Mouse (Mus musculus): ENCODE data around the gene Nim1k. TPM values are rescaled to one million over a fixed set of nuclear protein-coding genes. Genes with fewer than 3 reads are reported as not detected.
"Not testable (repeated sequence)": the region's sequence is repeated elsewhere in the genome, so short reads cannot be mapped to it uniquely, and the experiment has no call there.

Nim1k gene
- total and polyA plus RNA-seq, 2 experiments from 2014 or later = 8.7 to 11.2 TPM

DNA sequence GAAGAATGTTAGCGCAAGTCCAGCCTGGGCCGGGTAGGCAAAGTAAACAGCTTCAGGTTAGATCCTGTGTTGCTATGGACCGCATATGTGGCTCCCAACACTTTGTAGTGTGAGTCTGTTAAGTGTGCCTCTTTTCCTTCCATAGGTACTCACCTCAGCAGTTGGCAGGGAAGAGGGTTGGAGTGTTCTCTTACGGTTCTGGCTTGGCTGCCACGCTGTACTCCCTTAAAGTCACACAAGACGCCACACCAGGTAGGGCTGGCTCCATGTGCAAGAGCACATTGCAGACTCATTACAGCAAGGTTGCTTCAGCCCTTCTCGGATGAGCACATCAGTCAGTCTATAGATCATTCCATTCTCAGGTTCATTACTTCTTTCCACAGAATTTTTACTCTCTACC lies 51.4 kb downstream of the Nim1k start:
- Histone ChIP-seq H3K4me2 (ENCODE audit: low read depth) (no peak overlapping the region), H3K27ac (ENCODE audit: low read depth, low read length) (no peak overlapping the region), H3K4me1 (ENCODE audit: insufficient read depth) (no peaks in the 10 kb centered on the region), H3K9me3 (ENCODE audit: low read length) (no peaks in the 10 kb centered on the region), H3K4me3 (ENCODE audit: low read depth, low read length) (no peak overlapping the region), H3K36me3 (ENCODE audit: insufficient read depth) (peaks cover 69% of the 10 kb centered on the region), H3K27me3 (ENCODE audit: insufficient read depth, low read length) (no peaks in the 10 kb centered on the region), H3K9ac (no peak overlapping the region)
- 88% methylated on average over 7 of the region's 7 CpGs for WGBS
- no peak for DNase-seq
- no peak for ATAC-seq
- TF ChIP-seq CTCF (IDR thresholded peaks at IDR 0.05; ENCODE audit: low read depth) = no peak

DNA sequence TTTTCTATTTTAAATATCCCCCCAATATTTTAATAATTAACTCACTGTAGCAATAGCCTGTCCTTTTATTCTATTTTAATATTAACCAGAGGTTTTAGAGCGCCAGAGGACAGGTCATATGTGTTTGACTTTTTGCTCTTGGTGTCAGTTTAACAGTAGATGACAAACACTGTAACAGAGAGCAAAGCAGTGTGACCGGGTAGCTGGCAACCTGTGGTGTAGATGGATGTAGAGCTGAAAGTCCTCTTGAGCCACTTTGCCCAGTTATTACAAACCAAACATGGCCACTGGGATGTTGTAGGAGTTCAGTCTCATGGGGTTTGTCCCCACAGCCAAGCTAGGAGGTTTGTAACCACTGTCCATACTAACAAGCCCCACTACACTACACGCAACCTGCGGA lies 57.2 kb downstream of the Nim1k start:
- Histone ChIP-seq H3K36me3 (ENCODE audit: insufficient read depth) (peaks cover 36% of the 10 kb centered on the region), H3K4me1 (ENCODE audit: insufficient read depth) (peaks cover 17% of the 10 kb centered on the region), H3K27ac (ENCODE audit: low read depth, low read length) (no peak overlapping the region), H3K9ac (no peak overlapping the region), H3K27me3 (ENCODE audit: insufficient read depth, low read length) (no peaks in the 10 kb centered on the region), H3K4me2 (ENCODE audit: low read depth) (no peak overlapping the region), H3K9me3 (ENCODE audit: low read length) (no peaks in the 10 kb centered on the region), H3K4me3 (ENCODE audit: low read depth, low read length) (no peak overlapping the region)
- DNase-seq = no peak
- 90% methylated on average over 4 of the region's 4 CpGs for WGBS
- ATAC-seq = no peak
- no peak for TF ChIP-seq CTCF (IDR thresholded peaks at IDR 0.05; ENCODE audit: low read depth)

DNA sequence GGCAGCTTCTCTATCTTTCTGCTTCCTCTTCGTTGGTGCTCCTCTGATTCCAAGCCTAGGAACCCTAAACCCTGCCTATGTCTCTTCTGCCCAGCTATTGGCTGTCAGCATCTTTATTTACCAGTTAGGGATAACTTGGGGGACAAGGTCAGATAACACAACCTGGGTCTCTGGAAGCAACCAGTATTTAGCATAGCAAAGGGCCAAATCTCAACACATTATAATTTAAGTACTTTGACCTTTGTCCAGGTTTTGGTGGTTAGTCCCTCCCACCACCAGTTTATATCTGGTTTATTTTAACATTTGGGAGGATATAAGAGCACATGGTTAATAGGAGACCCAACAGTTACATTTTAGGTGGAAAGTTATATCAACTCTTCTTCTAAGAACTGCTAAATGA lies 59.2 kb downstream of the Nim1k start:
- Histone ChIP-seq H3K27ac (ENCODE audit: low read depth, low read length) (no peak overlapping the region), H3K4me1 (ENCODE audit: insufficient read depth) (peaks cover 25% of the 10 kb centered on the region), H3K27me3 (ENCODE audit: insufficient read depth, low read length) (no peaks in the 10 kb centered on the region), H3K4me3 (ENCODE audit: low read depth, low read length) (no peak overlapping the region), H3K4me2 (ENCODE audit: low read depth) (no peak overlapping the region), H3K36me3 (ENCODE audit: insufficient read depth) (peaks cover 22% of the 10 kb centered on the region), H3K9me3 (ENCODE audit: low read length) (no peaks in the 10 kb centered on the region), H3K9ac (no peak overlapping the region)
- ATAC-seq (no peak), DNase-seq (no peak)
- no peak for TF ChIP-seq CTCF (IDR thresholded peaks at IDR 0.05; ENCODE audit: low read depth)
- WGBS = 47% methylated on average over 1 of the region's 1 CpGs

DNA sequence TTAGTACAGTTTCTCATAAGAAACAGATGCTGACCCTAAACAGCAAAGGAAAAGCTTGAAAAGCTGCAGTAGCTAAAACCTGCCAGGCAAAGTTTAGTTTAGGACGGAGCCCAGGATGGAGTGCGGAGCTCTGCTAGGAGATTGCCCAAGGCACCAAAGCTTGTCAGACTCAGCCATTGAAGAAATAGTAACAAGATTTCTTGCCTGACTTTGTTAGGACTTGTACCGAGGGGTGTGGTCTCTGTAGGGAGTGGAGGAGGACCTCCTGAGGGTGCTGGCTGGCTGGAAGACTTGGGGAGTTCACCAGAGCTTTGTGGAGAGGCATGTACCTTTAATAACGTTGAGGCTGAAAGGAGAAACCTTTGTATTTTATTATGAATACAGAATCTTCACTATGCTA lies 60.0 kb downstream of the Nim1k start:
- 55% methylated on average over 4 of the region's 4 CpGs for WGBS
- peaks cover 17% of the 10 kb centered on the region for H3K36me3 ChIP-seq (ENCODE audit: insufficient read depth)
- peaks cover 28% of the 10 kb centered on the region for H3K4me1 ChIP-seq (ENCODE audit: insufficient read depth)
- H3K9me3 ChIP-seq (ENCODE audit: low read length) = no peaks in the 10 kb centered on the region
- TF ChIP-seq CTCF (IDR thresholded peaks at IDR 0.05; ENCODE audit: low read depth) = no peak
- no peak overlapping the region for H3K9ac ChIP-seq
- peak overlapping the region; percentile 28; the same call in 1 of the 2 replicates for H3K4me2 ChIP-seq (ENCODE audit: low read depth)
- H3K27me3 ChIP-seq (ENCODE audit: insufficient read depth, low read length) = no peaks in the 10 kb centered on the region
- ATAC-seq (no peak), DNase-seq (no peak)
- no peak overlapping the region for H3K4me3 ChIP-seq (ENCODE audit: low read depth, low read length)
- H3K27ac ChIP-seq (ENCODE audit: low read depth, low read length) = no peak overlapping the region

DNA sequence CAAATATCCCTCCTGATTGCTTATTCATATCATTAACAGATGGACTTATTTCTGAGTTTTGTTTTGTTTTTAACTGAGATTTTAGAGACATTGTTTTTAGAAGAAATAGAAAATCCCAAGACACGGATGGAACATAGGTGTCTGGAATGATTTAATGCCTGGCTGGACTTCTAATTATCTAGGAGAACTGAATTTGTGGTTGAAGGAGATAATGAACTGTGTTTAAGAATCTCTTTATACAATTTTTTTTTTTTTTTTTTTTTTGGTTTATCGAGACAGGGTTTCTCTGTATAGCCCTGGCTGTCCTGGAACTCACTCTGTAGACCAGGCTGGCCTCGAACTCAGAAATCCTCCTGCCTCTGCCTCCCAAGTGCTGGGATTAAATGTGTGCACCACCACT lies 63.7 kb downstream of the Nim1k start:
- Histone ChIP-seq H3K4me1 (ENCODE audit: insufficient read depth) (peaks cover 30% of the 10 kb centered on the region; the same call in 1 of the 2 replicates), H3K4me3 (ENCODE audit: low read depth, low read length) (peak overlapping the region; percentile 100), H3K4me2 (ENCODE audit: low read depth) (peak overlapping the region; percentile 68)
- WGBS = 51% methylated on average over 3 of the region's 3 CpGs
- not testable (repeated sequence) for H3K9me3 ChIP-seq (ENCODE audit: low read length); ATAC-seq; H3K9ac ChIP-seq; H3K27ac ChIP-seq (ENCODE audit: low read depth, low read length); H3K27me3 ChIP-seq (ENCODE audit: insufficient read depth, low read length); H3K36me3 ChIP-seq (ENCODE audit: insufficient read depth); DNase-seq

DNA sequence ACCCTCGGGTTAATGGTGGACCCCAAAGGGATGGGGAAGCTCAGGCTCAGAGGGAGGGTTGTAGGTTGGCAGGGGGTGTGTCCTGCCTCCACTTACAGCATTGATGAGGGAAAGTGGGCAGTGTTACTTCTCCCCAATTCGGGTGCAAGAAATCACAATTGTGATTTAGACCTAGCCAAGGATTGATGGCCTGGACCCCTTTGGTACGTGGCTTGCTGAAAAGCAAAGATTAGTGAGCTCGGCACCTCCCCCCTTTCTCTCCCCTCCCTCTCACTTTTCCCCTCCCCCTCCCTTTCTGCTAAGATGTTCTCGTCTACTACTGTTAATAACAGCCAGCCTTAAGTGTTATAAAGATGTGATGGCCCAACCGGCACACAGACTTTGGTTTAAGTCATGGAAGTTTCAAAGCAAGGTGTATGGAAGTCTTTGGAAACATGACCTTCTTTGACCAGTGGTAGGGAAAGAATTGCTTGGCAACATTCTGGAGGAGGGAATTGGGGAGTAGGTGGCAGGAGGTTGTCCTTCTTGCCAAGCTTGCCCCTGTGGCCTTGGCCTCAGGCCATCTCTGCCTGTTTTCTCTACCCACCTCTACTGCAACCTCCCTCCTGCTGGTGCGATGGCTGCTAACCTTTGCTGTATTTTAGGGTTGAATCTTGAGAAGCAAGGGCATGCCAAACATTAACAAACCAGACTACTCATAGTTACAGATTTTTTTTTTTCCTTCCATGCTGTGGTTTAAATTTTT lies 64.6 kb downstream of the Nim1k start:
- TF ChIP-seq CTCF (IDR thresholded peaks at IDR 0.05; ENCODE audit: low read depth) = no peak
- Histone ChIP-seq H3K27me3 (ENCODE audit: insufficient read depth, low read length) (no peaks in the 10 kb centered on the region), H3K4me1 (ENCODE audit: insufficient read depth) (peaks cover 26% of the 10 kb centered on the region; the same call in 1 of the 2 replicates), H3K4me2 (ENCODE audit: low read depth) (peak overlapping the region; percentile 68), H3K27ac (ENCODE audit: low read depth, low read length) (peak overlapping the region; percentile 93), H3K36me3 (ENCODE audit: insufficient read depth) (0 out of 2 replicates have a peak, but pooled peaks cover 2% of the 10 kb centered on the region), H3K9me3 (ENCODE audit: low read length) (no peaks in the 10 kb centered on the region), H3K9ac (peak overlapping the region; percentile 92), H3K4me3 (ENCODE audit: low read depth, low read length) (peak overlapping the region; percentile 100)
- ATAC-seq = no peak
- under 1% methylated on average over 7 of the region's 7 CpGs for WGBS
- peak; percentile 51 for DNase-seq

DNA sequence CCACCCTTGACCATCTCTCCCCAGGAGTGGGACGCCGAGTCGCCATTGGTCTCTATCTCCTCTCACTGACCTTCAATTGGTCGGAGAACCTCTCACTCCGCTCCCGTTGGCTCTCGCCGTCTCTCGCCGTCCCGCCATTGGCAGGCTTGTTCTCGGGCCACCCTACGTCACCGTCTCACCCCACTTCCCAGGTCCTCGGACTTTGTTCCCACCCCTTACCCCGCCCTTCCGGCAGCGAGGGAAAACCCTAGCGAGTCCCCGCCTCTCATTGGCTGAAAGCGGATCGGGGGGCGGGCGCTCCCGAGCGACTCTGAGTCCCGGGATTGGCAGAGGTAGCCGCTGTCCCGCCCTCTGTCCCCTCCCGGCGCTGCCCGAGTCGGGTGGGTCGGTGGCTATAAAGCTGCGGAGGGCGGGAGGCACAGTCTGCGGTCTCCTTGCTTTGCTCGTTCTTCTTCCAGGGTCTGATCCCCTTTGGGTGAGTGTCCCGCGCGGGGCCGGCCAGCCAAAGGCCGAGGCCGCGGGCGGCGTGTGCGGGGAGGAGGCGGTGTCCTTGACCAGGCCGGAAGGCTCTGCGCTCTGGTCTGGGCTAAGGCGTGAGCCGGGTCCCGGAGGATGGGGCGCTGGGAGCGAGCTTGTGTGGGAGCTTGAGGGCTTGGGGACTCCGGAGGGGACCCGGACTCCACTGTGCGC lies 65.5 kb downstream of the Nim1k start, which contains the start of gene Hmgcs1:
Gene Hmgcs1 (plus strand): TSS at position 341 of the 690 bp plus-strand sequence.
- peak; percentile 97 for ATAC-seq
- Histone ChIP-seq H3K4me3 (ENCODE audit: low read depth, low read length) (peak within 1 kb of the TSS; percentile 100), H3K4me1 (ENCODE audit: insufficient read depth) (peaks cover 25% of the 10 kb centered on the region; the same call in 1 of the 2 replicates), H3K4me2 (ENCODE audit: low read depth) (peak within 1 kb of the TSS; percentile 68), H3K9ac (peak within 1 kb of the TSS; percentile 92), H3K27ac (ENCODE audit: low read depth, low read length) (peak within 1 kb of the TSS; percentile 93), H3K9me3 (ENCODE audit: low read length) (no peaks in the 10 kb centered on the region), H3K27me3 (ENCODE audit: insufficient read depth, low read length) (no peaks in the 10 kb centered on the region), H3K36me3 (ENCODE audit: insufficient read depth) (0 out of 2 replicates have a peak, but pooled peaks cover 2% of the 10 kb centered on the region)
- TF ChIP-seq CTCF (IDR thresholded peaks at IDR 0.05; ENCODE audit: low read depth) = no peak
- WGBS = 1% methylated on average over 58 of the region's 59 CpGs
- peak; percentile 99 for DNase-seq
